Mouse (Mus musculus): ENCODE data around the gene Dtx2. TPM values are rescaled to one million over a fixed set of nuclear protein-coding genes. Genes with fewer than 3 reads are reported as not detected.

Gene Dtx2
- polyA plus RNA-seq, 1 experiment from 2014 or later: 6.9 TPM

GRCm38 (mm10) chr5:136026859-136027258 is 32.3 kb downstream of the Dtx2 start:
- ATAC-seq (ENCODE audit: insufficient read depth): no peak
- Histone ChIP-seq H3K27ac (replicated peaks) (no peak overlapping the region), H3K4me2 (no peak overlapping the region), H3K27me3 (no peaks in the 10 kb centered on the region), H3K36me3 (replicated peaks) (peaks cover 24% of the 10 kb centered on the region), H3K9ac (no peak overlapping the region), H3K4me3 (replicated peaks) (no peak overlapping the region), H3K9me3 (replicated peaks) (no peaks in the 10 kb centered on the region), H3K4me1 (replicated peaks) (no peaks in the 10 kb centered on the region)
- WGBS (ENCODE audit: insufficient replicate concordance): 71% methylated on average over 9 of the region's 9 CpGs

DNA sequence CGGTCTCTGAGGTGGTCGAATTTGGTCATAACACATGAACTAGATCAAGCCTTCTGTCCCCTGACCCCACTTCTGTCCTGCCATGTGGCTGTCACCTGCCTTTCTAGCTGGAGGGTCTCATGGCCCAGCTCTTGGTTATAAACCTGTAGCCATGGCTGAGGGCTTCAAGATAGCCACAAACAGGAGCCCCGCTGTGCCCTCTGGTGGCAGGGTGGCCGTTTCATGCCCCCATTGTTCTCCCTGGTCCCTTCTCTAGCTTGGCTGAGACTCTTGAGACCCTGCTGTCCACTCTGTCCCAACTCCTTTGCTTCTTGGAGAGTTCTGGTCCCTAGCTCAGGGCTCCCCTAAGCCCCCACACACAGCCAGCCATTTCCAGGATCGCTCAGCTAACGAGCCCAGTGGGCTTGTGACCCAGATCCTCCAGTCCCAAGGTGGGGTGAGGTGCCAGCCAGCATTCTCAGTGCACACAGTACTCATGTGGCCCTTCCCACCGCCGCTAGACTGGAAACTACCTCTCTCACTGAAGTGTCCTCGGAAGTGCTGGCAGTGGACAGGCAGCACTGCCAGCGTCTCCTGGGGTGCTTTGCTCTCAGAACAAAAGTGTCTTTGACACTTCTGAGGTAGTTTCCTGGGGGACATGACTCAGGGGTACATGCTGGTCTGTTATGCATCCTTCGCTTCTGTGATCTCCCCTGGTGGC is 33.2 kb downstream of the Dtx2 start:
- H3K36me3 ChIP-seq (replicated peaks): peaks cover 32% of the 10 kb centered on the region
- WGBS (ENCODE audit: insufficient replicate concordance): 71% methylated on average over 11 of the region's 11 CpGs
- H3K4me3 ChIP-seq (replicated peaks): no peak overlapping the region
- H3K27ac ChIP-seq (replicated peaks): no peak overlapping the region
- ATAC-seq (ENCODE audit: insufficient read depth): no peak
- no peaks in the 10 kb centered on the region for H3K4me1 ChIP-seq (replicated peaks)
- H3K4me2 ChIP-seq: no peak overlapping the region
- H3K9me3 ChIP-seq (replicated peaks): no peaks in the 10 kb centered on the region
- H3K27me3 ChIP-seq: no peaks in the 10 kb centered on the region
- no peak overlapping the region for H3K9ac ChIP-seq

- H3K4me1 ChIP-seq (replicated peaks): peaks cover 2% of the 10 kb centered on the region; the same call in 1 of the 2 replicates
- no peak overlapping the region for H3K9ac ChIP-seq
- no peaks in the 10 kb centered on the region for H3K27me3 ChIP-seq
- WGBS (ENCODE audit: insufficient replicate concordance): 51% methylated on average over 4 of the region's 4 CpGs
- no peak for ATAC-seq (ENCODE audit: insufficient read depth)
- no peak overlapping the region for H3K27ac ChIP-seq (replicated peaks)
- no peak overlapping the region for H3K4me3 ChIP-seq (replicated peaks)
- no peaks in the 10 kb centered on the region for H3K9me3 ChIP-seq (replicated peaks)
- no peak overlapping the region for H3K4me2 ChIP-seq
- peaks cover 19% of the 10 kb centered on the region for H3K36me3 ChIP-seq (replicated peaks)
Measured at GRCm38 (mm10) chr5:136034868-136035267, 40.3 kb downstream of the Dtx2 start.

DNA sequence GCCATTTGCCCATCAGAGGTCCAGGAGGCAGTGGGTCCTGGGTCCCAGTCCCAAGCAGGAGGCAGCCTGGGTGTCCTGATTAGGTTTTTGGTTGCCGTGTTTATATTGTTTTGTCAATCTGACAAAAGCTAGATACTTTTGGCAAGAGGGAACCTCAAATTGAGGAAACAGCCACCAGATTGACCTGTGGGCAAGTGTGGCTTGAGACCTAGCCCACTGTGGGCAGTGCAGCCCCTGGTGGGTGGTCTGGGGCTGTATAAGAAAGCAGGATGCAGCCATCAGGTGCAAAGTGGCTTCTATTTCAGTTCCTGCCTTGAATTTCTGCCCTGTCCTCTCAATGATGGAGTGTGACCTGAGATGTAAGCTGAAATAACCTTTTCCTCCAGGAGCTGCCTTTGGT is 40.7 kb downstream of the Dtx2 start:
- H3K4me1 ChIP-seq (replicated peaks): peaks cover 5% of the 10 kb centered on the region; the same call in 1 of the 2 replicates
- H3K4me3 ChIP-seq (replicated peaks): no peak overlapping the region
- H3K9ac ChIP-seq: no peak overlapping the region
- no peak for ATAC-seq (ENCODE audit: insufficient read depth)
- H3K9me3 ChIP-seq (replicated peaks): no peaks in the 10 kb centered on the region
- peaks cover 16% of the 10 kb centered on the region; the same call in 1 of the 2 replicates for H3K36me3 ChIP-seq (replicated peaks)
- H3K27ac ChIP-seq (replicated peaks): no peak overlapping the region
- no peaks in the 10 kb centered on the region for H3K27me3 ChIP-seq
- WGBS (ENCODE audit: insufficient replicate concordance): 37% methylated on average over 1 of the region's 1 CpGs
- H3K4me2 ChIP-seq: no peak overlapping the region

DNA sequence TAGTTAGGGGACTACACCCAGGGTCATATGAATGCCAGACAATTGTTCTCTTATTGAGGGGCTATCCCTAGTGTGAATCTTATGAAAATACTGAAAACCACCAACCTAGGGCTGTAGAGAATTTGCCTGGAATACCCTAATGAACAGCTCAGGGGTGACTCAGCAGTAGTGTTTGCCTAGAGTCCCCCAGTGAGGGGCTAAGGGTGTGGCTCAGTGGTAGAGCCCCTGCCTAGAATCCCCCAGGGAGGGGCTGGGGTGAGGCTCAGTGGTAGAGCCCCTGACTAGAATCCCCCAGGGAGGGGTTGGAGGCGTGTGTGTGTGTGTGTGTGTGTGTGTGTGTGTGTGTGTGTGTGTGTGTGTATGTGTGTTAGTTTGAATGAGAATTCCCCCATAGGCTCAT is 42.1 kb downstream of the Dtx2 start:
- H3K4me1 ChIP-seq (replicated peaks): peaks cover 9% of the 10 kb centered on the region
- no peak for ATAC-seq (ENCODE audit: insufficient read depth)
- WGBS (ENCODE audit: insufficient replicate concordance): 44% methylated on average over 1 of the region's 1 CpGs

DNA sequence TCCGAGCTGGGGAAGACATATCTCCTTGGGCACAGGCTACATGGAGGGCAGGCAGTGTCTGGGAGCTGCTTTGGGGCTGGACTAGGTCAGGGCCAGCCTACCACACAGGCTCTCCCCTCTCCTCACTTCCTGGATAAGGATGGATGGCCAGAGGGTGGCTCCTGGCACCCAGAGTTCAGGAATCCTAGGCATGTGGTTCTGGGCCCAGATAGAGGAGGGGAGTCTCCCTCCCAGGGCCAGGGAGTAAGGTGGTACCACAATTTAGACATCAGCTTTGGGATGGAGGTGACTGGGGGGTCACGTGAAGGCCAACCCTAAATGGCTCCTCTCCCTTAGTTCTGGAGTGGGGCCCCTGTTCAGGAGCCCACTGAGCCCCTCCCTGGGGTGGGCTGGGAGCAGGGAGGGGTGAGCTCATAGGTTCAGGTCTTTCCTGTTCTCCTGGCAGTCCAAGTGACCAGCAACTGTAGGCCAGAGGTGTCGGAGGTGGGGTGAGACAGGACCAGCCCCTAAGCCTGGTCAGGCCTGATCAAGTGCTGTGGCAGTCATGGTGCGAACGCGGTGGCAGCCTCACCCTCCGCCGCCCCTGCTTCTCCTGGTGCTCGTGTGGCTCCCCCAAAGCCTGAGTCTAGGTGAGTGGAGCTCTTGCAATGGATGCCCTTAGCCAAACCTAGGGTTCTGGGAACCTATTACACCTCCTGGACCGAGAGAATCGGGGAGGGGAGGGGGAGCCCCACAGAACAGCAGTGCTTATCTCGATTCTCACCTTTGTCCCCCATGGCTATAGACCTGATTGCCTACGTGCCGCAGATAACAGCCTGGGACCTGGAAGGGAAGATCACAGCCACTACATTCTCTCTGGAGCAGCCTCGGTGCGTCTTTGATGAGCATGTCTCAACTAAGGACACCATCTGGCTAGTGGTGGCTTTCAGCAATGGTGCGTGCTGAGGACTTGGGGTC is 43.9 kb downstream of the Dtx2 start, which contains the start of gene Upk3b:
Gene Upk3b (plus strand): TSS at position 239 of the 957 bp plus-strand sequence.
- 49% methylated on average over 17 of the region's 17 CpGs for WGBS (ENCODE audit: insufficient replicate concordance)
- H3K4me2 ChIP-seq: no peak within 1 kb of the TSS

More for the DNA sequence above, 42.1 kb downstream of the Dtx2 start:
- Histone ChIP-seq H3K9ac (no peak overlapping the region), H3K27ac (replicated peaks) (no peak overlapping the region), H3K9me3 (replicated peaks) (no peaks in the 10 kb centered on the region), H3K4me2 (no peak overlapping the region), H3K36me3 (replicated peaks) (0 out of 2 replicates have a peak, but pooled peaks cover 7% of the 10 kb centered on the region), H3K27me3 (no peaks in the 10 kb centered on the region), H3K4me3 (replicated peaks) (no peak overlapping the region)

GRCm38 (mm10) chr5:136040210-136040609 is 45.6 kb downstream of the Dtx2 start:
- Histone ChIP-seq H3K36me3 (replicated peaks) (no peaks in the 10 kb centered on the region), H3K4me1 (replicated peaks) (peaks cover 9% of the 10 kb centered on the region), H3K27ac (replicated peaks) (no peak overlapping the region), H3K9ac (no peak overlapping the region), H3K4me2 (no peak overlapping the region; the same call in 1 of the 2 replicates), H3K4me3 (replicated peaks) (no peak overlapping the region), H3K27me3 (no peaks in the 10 kb centered on the region), H3K9me3 (replicated peaks) (no peaks in the 10 kb centered on the region)
- WGBS (ENCODE audit: insufficient replicate concordance): 15% methylated on average over 5 of the region's 5 CpGs
- ATAC-seq (ENCODE audit: insufficient read depth): no peak

More for the DNA sequence above, 43.9 kb downstream of the Dtx2 start, which contains the start of gene Upk3b:
- H3K9ac ChIP-seq: no peak within 1 kb of the TSS
- H3K4me1 ChIP-seq (replicated peaks): peaks cover 9% of the 10 kb centered on the region
- H3K27me3 ChIP-seq: no peaks in the 10 kb centered on the region
- no peaks in the 10 kb centered on the region for H3K9me3 ChIP-seq (replicated peaks)
- no peak within 1 kb of the TSS for H3K4me3 ChIP-seq (replicated peaks)
- H3K27ac ChIP-seq (replicated peaks): no peak within 1 kb of the TSS
- 0 out of 2 replicates have a peak, but pooled peaks have one; percentile 7 for ATAC-seq (ENCODE audit: insufficient read depth)
- H3K36me3 ChIP-seq (replicated peaks): no peaks in the 10 kb centered on the region

- no peaks in the 10 kb centered on the region for H3K27me3 ChIP-seq
- no peaks in the 10 kb centered on the region for H3K36me3 ChIP-seq (replicated peaks)
- no peak for ATAC-seq (ENCODE audit: insufficient read depth)
- no peak overlapping the region for H3K4me2 ChIP-seq
- no peak overlapping the region for H3K9ac ChIP-seq
- H3K9me3 ChIP-seq (replicated peaks): no peaks in the 10 kb centered on the region
- no peak overlapping the region for H3K4me3 ChIP-seq (replicated peaks)
- H3K27ac ChIP-seq (replicated peaks): no peak overlapping the region
- 27% methylated on average over 2 of the region's 2 CpGs for WGBS (ENCODE audit: insufficient replicate concordance)
- H3K4me1 ChIP-seq (replicated peaks): peaks cover 9% of the 10 kb centered on the region
Measured at GRCm38 (mm10) chr5:136041260-136041659, 46.7 kb downstream of the Dtx2 start.

DNA sequence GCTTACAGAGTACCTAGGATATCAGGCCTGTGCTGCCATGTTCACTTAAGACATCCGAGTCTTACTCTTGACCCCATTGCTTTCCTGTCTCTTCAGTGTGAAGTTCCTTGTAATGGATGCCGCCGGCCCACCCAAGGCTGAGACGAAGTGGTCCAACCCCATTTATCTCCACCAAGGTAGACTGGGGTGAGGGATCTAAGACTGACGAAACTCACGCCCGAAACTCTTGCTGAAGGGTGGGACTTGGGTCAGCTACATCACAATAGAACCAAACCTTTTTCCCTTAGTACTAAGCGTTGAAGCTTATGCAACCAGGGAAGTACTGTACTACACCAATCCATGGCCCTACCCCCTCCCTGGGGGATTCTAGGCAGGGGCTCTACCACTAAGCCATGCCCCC is 47.1 kb downstream of the Dtx2 start:
- H3K4me2 ChIP-seq: no peak overlapping the region
- no peak for ATAC-seq (ENCODE audit: insufficient read depth)
- H3K4me1 ChIP-seq (replicated peaks): peaks cover 9% of the 10 kb centered on the region
- H3K4me3 ChIP-seq (replicated peaks): no peak overlapping the region
- H3K27ac ChIP-seq (replicated peaks): no peak overlapping the region
- H3K27me3 ChIP-seq: no peaks in the 10 kb centered on the region
- H3K9me3 ChIP-seq (replicated peaks): no peaks in the 10 kb centered on the region
- WGBS (ENCODE audit: insufficient replicate concordance): 76% methylated on average over 8 of the region's 8 CpGs
- no peaks in the 10 kb centered on the region for H3K36me3 ChIP-seq (replicated peaks)
- no peak overlapping the region for H3K9ac ChIP-seq

DNA sequence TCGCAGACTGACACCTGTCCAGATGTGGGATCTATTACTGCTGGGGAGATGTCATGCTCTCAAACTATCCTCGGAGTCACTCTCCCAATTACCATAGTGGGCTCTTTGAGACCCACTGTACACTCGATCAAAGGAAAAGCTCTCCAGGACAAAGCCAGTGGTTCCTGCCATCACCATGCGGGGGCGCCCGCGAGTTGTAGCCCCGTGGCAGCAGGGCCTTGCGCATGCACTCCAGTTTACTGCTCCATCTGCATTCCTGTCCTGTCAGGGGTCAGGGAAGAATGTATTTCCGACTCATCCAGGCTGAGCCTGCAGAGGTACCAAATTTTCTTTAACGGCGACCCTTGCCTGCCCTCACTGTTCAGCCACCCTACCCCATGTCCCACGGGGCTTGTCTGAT is 50.3 kb downstream of the Dtx2 start:
- Histone ChIP-seq H3K27me3 (no peaks in the 10 kb centered on the region), H3K9ac (no peak overlapping the region), H3K27ac (replicated peaks) (no peak overlapping the region), H3K4me1 (replicated peaks) (peaks cover 7% of the 10 kb centered on the region), H3K9me3 (replicated peaks) (no peaks in the 10 kb centered on the region), H3K4me3 (replicated peaks) (no peak overlapping the region), H3K4me2 (no peak overlapping the region), H3K36me3 (replicated peaks) (no peaks in the 10 kb centered on the region)
- 61% methylated on average over 13 of the region's 13 CpGs for WGBS (ENCODE audit: insufficient replicate concordance)
- no peak for ATAC-seq (ENCODE audit: insufficient read depth)

GRCm38 (mm10) chr5:136045408-136045807 is 50.8 kb downstream of the Dtx2 start:
- Histone ChIP-seq H3K9me3 (replicated peaks) (no peaks in the 10 kb centered on the region), H3K4me3 (replicated peaks) (no peak overlapping the region), H3K9ac (no peak overlapping the region), H3K4me1 (replicated peaks) (peaks cover 5% of the 10 kb centered on the region), H3K27ac (replicated peaks) (no peak overlapping the region), H3K36me3 (replicated peaks) (no peaks in the 10 kb centered on the region), H3K4me2 (no peak overlapping the region), H3K27me3 (no peaks in the 10 kb centered on the region)
- WGBS (ENCODE audit: insufficient replicate concordance): 29% methylated on average over 9 of the region's 9 CpGs
- ATAC-seq (ENCODE audit: insufficient read depth): no peak
